Mouse (Mus musculus): ENCODE data around the gene Rhot2. TPM values are rescaled to one million over a fixed set of nuclear protein-coding genes. Genes with fewer than 3 reads are reported as not detected.

Rhot2 gene
- polyA plus RNA-seq, 1 experiment, result 122 TPM

DNA sequence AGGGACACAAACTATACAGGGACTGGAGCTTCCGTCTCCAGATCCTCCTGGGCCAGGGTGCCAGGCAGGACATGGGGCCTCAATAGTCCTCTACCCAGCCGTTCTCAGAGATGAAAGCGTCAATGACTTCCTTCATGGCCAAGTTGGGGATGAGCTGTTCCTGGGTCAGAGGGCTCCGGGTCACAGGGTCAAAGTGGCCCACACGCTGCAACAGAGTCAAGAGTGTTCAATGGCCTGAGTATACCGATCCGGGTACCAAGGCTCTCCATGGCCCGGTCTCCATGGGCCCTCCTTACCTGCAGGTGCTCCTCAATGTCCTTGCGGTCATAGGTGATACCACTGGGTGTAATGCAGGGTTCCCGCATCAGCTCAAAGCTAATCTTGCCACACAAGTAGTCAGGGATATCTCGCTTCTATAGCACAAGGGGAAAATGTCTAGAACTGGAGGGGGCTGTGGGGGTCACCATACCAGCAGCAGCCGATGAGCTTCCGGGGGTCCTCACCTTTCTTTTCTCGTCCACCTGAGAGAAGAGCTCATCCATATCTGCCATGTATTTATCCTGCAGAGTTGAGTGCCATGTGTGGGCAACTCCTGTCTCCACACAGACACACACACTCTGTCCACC lies 13.7 kb downstream of the Rhot2 start:
- DNase-seq (ENCODE audit: extremely low spot score in 1 of 2, low spot score in 1 of 2), result no peak

DNA sequence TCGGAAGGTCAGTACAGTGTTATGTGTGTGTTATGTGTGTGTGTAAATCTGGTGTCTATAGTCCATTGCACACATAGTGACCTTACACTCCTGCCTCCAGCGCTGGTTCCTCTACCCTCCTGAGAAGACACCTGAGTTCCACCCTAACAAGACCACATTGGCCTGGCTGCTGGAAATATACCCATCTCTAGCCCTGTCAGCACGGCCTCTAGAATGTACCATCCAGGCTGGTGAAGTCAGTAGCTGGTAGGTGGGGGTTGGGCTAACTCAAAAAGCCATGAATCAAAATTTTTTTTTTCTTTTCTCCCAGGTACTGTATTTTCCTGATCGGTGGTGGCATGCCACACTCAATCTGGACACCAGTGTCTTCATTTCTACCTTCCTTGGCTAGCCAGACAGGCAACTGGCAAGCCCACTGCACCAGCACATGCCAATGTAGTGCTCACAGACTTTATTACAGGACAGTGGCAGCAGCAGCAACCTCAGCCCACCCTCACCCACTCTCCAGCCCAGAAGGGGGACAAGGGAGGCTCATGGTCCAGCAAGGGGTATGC lies 14.4 kb downstream of the Rhot2 start:
- no peak for DNase-seq (ENCODE audit: extremely low spot score in 1 of 2, low spot score in 1 of 2)

DNA sequence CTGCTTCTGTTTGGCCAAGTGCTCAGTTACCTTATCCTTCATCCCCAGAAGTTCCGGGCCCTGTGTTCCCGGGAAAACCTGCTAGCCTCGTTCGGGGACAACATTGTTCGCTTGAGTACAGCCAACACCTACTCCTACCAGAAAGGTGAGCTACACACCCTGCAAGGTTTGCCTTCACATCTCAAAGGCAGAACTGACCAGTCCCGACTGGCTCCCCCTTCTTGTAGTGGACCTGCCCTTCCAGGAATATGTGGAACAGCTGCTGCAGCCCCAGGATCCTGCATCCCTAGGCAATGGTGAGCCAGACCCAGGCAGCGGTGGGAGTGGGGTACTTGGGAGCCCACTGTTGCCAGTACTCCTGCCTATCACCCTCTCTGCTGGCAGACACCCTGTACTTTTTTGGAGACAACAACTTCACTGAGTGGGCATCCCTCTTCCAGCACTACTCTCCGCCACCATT lies 15.1 kb downstream of the Rhot2 start:
- DNase-seq (ENCODE audit: extremely low spot score in 1 of 2, low spot score in 1 of 2), result no peak

DNA sequence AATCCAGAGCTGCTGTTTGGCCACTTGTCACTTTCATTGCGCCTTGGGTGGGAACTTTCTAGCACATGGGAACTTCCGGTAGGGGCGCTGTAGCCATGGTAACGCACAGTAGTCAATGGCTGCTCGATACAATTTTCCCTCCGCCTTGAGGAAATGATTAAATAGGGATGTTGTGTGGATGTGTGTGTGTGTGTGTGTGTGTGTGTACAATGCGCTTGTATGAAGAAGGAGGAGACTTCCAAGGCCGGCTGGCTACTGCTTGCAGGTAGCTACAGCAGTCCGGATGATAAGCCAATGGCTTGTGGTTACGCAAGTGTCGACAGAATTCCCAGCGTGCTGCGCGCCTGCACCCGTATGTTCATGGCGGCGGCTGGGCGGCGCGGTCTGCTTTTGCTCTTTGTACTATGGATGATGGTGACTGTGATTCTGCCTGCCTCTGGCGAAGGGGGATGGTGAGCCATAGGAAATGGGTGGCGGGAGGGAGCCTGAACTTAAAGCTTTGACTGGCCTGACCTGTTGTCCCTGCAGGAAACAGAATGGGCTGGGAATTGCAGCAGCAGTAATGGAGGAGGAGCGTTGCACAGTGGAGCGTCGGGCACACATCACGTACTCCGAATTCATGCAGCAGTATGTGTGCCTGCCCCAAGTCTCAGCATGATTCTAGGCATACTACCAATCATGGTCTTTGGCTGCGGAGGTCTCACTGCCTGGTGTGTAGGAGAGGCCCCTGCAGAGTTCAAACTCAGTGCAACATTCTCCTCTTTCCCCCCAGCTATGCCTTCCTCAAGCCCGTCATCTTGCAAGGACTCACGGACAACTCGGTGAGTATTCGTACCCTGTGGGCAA lies 15.7 kb downstream of the Rhot2 start, which contains the start of gene Jmjd8:
Gene Jmjd8, plus strand, starts transcription at position 156 of the 846 bp plus-strand sequence.
- peak in 1 of 2 experiments; percentile 89 for DNase-seq (ENCODE audit: extremely low spot score in 1 of 2, low spot score in 1 of 2)

DNA sequence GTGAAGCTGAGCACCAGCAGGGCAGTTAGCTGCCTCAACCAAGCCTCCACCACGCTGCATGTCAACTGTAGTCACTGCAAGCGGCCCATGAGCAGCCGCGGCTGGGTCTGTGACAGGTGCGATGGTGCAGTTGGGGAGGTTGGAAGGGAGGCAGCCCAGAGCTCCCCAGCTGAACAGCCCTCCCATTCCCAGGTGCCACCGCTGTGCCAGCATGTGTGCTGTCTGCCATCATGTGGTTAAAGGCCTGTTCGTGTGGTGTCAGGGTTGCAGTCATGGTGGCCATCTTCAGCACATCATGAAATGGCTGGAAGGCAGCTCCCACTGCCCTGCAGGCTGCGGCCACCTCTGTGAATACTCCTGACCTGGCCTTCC lies 16.4 kb downstream of the Rhot2 start:
- DNase-seq (ENCODE audit: extremely low spot score in 1 of 2, low spot score in 1 of 2), result no peak

DNA sequence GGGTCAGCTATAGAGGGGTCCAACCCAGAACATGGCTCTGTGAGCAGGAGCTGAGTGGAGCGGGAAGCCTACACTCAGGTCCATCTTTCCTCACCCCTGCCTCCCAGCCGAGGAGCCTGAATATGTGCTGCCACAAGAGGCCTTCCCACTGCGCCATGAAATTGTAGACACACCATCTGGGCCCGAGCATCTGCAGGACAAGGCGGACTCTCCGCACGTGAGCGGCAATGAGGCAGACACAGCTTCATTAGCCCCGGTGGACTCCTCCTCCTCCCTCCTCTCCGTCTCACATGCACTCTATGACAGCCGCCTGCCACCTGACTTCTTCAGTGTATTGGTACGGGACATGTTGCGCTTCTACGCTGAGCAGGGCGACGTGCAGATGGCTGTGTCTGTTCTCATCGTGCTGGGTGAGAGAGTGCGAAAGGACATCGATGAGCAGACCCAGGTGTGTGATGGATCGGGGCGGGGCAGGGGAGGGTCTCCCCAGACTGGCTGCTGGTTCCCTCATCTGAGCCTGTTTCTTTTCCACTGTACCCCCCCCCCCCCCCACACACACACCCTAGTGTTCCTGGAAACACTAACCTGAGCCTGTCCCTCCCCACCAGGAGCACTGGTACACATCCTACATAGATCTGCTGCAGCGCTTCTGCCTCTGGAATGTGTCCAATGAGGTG lies 17.0 kb downstream of the Rhot2 start:
- DNase-seq (ENCODE audit: extremely low spot score in 1 of 2, low spot score in 1 of 2), result no peak

DNA sequence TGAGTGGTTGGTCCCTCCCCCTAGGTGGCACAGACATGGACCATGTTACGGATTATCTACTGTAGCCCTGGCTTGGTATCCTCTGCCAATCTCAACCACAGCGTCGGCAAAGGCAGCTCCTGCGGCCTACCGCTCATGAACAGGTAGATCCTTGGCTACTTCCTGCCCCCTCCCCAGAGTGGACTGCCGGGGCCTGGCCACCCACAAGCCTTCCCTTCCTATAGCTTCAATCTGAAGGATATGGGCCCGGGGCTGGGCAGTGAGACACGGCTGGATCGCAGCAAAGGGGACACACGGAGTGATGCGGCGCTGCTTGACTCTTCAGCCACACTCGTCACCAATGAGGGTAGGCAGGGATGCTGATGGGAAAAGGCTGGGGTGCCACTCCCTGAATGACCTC lies 17.6 kb downstream of the Rhot2 start:
- DNase-seq (ENCODE audit: extremely low spot score in 1 of 2, low spot score in 1 of 2), result no peak

DNA sequence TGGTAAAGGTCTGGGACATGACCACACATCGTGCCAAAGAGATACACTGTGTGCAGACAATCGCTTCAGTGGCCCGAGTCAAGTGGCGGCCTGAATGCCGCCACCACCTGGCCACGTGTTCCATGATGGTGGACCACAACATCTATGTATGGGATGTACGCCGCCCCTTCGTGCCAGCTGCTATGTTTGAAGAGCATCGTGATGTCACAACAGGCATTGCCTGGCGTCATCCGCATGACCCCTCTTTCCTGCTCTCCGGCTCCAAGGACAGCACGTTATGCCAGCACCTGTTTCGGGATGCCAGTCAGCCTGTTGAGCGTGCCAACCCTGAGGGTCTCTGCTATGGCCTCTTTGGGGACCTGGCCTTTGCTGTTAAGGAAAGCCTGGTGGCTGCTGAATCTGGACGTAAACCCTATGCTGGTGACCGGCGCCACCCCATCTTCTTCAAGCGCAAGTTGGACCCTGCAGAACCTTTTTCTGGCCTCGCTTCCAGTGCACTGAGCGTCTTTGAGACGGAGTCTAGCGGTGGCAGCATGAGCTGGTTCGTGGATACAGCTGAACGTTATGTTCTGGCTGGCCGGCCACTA lies 18.6 kb downstream of the Rhot2 start:
- no peak for DNase-seq (ENCODE audit: extremely low spot score in 1 of 2, low spot score in 1 of 2)

DNA sequence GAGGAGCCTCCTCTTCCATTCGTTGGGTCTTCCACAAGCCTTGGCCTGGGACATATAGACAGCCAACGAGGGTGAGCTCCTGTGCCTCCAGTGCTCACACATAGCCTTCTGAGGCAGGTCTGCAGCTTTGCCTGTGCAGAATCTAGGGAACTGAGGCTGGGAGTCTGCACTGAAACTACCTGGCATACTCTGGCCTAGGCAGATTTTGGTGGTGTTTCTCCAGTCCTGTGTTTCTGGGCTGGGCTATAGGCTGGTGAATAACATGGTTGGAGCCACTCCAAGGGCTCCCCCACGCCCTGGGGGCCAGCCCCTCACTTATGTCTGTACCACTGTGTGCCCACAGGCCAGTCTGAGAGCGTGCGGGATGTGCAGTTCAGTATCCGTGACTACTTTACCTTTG lies 19.3 kb downstream of the Rhot2 start:
- DNase-seq (ENCODE audit: extremely low spot score in 1 of 2, low spot score in 1 of 2), result no peak

DNA sequence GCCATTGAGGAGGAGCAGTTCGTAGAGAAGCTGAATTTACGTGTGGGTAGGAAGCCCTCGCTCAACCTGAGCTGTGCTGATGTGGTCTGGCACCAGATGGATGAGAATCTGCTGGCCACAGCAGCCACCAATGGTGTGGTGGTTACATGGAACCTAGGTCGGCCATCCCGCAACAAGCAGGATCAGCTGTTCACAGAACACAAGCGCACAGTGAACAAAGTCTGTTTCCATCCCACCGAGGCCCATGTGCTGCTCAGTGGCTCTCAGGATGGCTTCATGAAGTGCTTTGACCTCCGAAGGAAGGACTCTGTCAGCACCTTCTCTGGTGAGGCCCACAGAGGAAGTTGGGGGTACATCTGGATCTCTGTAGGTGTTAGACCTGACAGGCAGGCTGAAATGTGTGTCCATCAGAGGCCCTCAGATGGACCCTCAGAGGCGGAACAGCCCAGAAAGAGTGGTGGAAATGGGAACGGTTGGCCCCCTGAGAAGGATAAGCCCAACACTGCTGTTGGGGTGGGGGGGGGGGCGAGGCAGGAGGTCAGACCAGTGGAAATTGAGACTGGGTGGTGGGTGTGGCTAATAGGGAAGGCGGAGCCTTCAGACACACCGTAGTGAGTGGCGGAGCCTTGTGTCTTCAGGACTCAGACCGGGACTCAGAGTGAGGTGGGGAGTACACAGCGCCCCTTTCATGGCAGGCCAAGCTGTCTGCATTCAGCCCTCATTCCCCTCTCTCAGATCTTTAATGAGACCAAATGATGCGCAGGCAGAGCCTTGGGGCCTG lies 20.1 kb downstream of the Rhot2 start:
- DNase-seq (ENCODE audit: extremely low spot score in 1 of 2, low spot score in 1 of 2), result no peak

DNA sequence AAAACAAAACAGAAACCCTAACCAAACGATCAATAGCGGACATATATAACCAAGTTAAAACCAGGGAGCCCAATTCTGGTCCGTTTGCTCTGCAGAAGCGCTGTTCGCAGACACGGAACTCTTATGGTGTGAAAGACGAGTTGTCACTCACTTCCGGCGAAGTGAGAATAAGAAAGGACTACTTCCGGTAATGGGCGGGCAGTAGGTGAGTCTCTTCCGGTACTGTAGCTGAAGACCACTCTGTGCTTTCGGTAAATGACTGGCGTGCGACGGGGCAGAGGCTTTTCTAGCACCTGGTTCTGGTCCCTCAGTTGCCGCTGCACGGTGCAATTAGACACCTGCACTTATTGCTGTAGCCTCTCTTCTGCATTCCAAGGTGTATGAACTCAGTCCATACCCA lies 21.2 kb downstream of the Rhot2 start, which contains the start of gene Wdr24:
Gene Wdr24, plus strand, starts transcription at position 176 of the 400 bp plus-strand sequence.
- peak in 1 of 2 experiments; percentile 88 for DNase-seq (ENCODE audit: extremely low spot score in 1 of 2, low spot score in 1 of 2)

DNA sequence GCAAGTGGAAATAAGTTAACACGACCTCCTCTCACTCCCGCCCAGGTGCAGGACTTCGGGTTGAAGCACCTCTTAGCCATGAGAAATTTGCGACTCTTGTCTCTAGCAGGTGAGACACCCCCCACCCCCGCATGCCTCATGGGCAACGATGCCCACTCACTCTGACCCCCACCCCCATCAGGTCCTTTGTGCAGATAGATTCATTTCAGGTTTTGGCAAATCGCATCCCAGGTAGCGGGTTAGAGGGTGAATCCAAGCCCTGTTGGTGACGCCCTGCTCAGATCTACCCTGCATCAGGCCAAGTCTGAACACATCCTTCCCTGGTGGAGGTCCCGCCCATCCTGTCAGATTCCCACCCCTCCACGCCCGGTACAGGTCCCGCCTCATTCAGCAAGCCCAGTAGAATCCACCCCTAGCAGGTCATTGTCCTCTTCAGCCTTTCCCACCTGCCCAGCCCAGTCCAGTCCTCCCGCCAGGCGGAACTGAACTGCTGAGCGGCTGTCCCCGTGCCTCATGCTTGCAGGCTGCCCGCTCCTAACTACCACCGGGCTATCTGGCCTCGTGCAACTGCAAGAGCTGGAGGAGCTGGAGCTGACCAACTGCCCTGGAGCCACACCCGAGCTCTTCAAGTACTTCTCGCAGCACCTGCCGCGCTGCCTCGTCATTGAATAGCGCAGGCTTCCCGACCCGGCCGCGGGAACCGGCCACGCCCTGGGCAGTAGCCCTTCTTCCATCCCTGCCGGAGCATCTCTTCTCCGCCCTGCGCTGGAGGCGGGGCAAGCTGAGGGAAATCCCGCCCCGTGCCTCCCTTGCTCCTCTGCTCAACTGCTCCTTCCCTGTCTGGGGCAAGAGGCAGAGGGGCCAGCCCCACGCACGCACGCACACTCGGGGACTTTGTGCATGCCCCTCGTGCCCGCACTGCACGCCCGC lies 25.5 kb downstream of the Rhot2 start:
- DNase-seq (ENCODE audit: extremely low spot score in 1 of 2, low spot score in 1 of 2), result no peak

DNA sequence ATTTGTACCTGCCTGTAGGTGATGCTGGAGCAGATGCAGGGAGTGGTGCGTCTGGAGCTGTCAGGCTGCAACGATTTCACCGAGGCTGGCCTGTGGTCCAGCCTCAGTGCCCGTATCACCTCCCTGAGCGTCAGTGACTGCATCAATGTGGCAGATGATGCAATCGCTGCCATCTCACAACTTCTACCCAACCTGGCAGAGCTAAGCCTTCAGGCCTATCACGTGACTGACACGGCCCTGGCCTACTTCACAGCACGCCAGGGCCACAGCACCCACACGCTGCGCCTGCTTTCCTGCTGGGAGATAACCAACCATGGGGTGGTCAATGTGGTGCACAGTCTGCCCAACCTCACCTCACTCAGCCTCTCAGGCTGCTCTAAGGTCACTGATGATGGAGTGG lies 27.0 kb downstream of the Rhot2 start:
- no peak for DNase-seq (ENCODE audit: extremely low spot score in 1 of 2, low spot score in 1 of 2)

DNA sequence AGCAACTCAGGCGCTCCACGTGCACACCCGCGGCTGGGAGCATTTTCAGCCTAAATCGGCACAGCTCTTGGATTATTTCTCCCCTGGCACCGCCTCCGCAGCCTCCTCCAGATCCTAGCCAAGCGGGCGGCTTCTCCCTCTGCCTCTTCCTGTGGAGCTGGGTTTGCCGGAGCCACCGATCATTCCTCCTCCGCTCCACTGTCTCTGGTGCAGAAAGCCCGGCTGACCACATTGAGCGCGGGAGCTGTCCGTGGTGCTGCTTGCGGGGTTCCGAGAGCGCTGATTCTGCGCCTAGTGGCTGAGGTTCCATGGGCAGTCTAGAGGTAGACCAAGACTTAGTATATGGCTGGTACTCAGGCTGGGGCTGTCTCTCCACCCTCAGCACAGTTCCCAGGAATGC lies 31.2 kb downstream of the Rhot2 start:
- peak in 1 of 2 experiments; percentile 92 for DNase-seq (ENCODE audit: extremely low spot score in 1 of 2, low spot score in 1 of 2)

DNA sequence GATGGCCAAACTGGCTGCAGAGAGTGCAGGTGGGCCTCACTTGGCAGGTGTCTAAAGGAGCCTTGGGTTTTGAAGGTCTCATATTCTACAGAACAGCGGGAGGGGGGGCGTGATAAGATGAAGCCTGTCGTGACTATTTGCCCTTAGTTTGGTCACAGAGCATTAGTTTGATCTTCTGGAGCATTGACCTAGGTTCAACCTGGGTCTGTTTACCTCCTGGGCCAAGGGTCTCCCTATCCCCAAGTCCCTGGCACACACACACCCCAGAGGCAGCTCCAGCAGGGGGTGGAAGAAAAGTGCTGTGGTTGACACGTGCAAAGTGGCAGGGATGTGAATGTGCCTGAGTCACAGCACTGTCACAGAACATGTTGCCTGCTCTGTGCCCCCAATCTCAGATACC lies 33.8 kb downstream of the Rhot2 start:
- DNase-seq (ENCODE audit: extremely low spot score in 1 of 2, low spot score in 1 of 2), result no peak

DNA sequence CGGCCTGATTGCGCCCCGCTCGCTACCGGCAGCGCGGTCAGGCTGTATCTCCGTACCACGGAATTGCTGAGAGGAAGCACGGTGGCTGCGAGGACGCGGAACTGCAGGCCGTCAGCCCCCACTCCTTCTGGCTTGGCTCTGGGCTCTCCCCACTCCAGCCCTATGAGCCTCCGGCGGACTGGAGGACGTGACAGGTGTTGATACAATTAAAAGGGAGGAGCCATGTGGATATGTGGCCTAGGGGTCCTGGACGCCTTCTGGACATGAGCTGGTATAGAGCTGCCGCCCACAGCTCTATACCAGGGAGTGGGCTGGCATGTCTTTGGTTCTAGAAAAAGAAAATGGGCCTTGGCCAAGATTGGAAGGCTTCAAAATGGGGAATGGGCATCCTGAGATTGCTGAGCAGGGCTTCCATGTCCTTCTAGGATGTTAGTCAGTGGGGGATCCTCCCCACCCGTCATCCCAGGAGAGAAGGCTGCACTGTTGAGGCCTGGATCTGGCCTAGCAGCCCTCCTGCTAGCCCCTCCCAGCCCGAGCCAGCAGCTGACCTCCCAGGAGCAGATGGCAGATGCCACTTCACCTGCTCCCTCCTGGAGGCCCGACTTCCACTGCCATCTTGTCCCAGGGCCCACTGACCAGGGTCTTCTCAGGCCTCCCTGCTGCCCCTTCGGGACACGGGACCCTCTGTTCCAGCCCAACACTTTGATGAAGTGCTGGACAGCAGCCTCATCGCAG lies 34.9 kb downstream of the Rhot2 start:
- DNase-seq (ENCODE audit: extremely low spot score in 1 of 2, low spot score in 1 of 2), result no peak

DNA sequence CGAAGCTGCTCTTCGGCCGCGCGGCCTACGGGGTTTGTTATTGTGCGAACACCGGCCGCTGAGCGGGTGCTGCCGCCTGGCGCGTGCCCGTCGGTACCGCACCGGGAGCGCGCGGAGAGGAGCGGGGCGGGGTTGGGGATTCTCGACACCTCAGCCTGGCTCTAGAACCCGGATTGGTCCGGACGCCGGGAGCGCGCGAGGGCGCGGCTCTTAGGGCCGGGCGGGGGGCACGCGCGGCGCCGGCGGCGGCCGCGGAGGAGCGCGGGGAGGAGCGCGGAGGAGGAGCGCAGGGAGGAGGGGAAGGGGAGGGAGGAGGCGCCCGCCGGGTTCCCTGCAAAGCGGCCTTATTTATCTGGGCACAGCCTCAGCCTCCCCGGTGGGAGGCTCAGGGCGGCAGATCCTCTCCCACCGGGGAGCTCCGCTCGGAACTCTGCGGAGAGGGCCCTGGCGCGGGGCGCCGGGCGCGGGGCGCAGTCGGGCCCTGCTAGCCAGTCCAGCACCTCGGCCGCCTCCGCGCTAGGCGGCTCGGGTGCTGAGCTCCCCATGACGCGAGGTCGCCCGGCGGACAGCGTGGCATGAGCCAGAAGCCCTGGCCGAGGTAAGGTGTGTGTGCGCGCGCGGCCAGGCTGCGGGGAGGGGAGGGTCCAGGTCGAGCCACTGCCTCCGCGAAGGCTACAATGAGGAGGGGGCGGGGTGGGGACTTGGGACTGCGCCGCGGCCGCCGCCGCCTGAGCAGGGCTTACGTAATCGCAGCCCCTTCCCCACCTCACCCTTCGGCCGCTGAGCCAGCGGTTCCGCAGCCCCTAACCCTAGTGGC lies 35.7 kb downstream of the Rhot2 start, which contains the start of gene Fbxl16:
Gene Fbxl16, plus strand, starts transcription at position 297 of the 817 bp plus-strand sequence.
- peak; percentile 81 to 92 for DNase-seq (ENCODE audit: extremely low spot score in 1 of 2, low spot score in 1 of 2)

Measured in frontal cortex, adult 2 months (tissue).